Mouse (Mus musculus) splenic B cell, adult 2 months (primary cell): Measurements from ENCODE around the gene Vcp.
"Not testable (repeated sequence)": the region's sequence is repeated elsewhere in the genome, so short reads cannot be mapped to it uniquely, and the experiment has no call there.

ENCODE experiments used
- DNase-seq: peaks from one replicate; pipeline ENCODE4 v3.0.0-alpha.2; 2011; ENCODE audit warnings: low read depth, low spot score
- H3K27me3 ChIP-seq: 2 replicates; pipeline ENCODE4 v1.6.1; 2012; ENCODE audit warnings: mild to moderate bottlenecking, low read length, moderate library complexity, mixed read lengths; ENCODE audit not compliant: control insufficient read depth, poor library complexity, insufficient read depth, severe bottlenecking
- H3K36me3 ChIP-seq: 2 replicates; pipeline ENCODE4 v1.6.1; 2012; ENCODE audit warnings: mild to moderate bottlenecking, low read length, moderate library complexity, mixed read lengths; ENCODE audit not compliant: control insufficient read depth, poor library complexity, insufficient read depth, severe bottlenecking

Gene Vcp

GRCm38 (mm10) chr4:43018156-43018555 lies 17.8 kb upstream of the Vcp start:
- Histone ChIP-seq H3K27me3 (no peaks in the 10 kb centered on the region), H3K36me3 (peaks cover 17% of the 10 kb centered on the region)
- DNase-seq = no peak

GRCm38 (mm10) chr4:43012091-43012490 lies 11.8 kb upstream of the Vcp start:
- Histone ChIP-seq H3K27me3 (no peaks in the 10 kb centered on the region), H3K36me3 (0 out of 2 replicates have a peak, but pooled peaks cover 3% of the 10 kb centered on the region)
- DNase-seq = no peak

DNA sequence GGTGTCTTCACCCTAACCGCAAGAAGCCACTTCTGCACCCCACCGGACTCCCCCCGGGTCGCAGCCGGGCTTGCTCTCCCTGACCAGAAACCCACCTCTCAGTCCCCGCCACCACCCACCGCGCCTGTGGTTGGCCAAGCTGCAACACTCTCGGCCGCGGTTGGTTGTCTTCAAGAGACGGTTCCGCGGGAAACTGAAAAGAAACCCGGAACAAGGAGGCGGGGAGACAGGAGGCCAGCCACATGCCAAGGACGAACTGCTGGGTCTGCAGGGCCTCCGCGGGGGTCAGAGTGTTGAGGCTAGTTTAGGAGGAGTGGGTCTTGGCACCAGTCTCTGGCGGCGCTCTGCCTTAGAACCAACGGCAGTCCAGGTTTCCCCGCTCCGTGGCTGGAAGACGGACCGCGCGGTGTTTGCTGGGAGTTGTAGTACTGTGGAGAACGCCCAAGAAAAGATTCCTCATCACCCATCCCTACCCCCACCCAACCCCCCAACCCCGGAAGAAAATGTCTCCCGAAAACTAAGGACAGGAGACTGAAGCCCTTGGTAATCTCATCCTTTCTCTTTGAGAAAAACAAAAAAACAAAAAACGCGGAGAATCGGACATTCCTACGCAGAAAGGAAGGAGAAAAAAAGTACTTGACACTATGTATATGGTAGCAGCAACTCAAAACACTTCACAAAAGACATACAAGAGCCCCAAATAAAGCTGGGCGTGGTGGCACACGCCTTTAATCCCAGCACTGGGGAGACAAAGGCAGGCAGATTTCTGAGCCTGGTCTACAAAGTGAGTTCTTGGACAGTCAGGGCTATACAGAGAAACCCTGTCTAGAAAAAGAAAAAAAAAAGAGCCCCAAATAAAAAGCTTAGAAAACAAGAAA lies 10.1 kb upstream of the Vcp start, which contains the start of gene Fancg:
TSS of gene Fancg (minus strand) at position 346 of the 878 bp plus-strand sequence.
- no peaks in the 10 kb centered on the region for H3K27me3 ChIP-seq
- peak; percentile 67 for DNase-seq
- no peaks in the 10 kb centered on the region for H3K36me3 ChIP-seq

DNA sequence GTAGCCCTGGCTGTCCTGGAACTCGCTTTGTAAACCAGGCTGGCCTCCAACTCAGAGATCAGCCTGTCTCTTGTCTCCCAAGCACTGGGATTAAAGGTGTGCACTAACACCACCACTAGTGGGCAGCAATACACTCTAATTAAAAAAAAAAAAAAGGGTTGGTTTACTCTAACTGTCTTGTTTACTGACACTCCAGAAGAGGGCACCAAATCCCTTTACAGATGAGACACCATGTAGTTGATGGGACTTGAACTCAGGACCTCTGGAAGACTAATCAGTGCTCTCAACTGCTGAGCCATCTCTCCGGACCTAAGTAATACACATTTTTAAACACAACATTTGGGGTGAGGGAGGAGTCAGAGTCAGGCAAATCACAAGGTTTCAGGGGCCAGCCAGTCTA lies 5.5 kb upstream of the Vcp start:
- Histone ChIP-seq H3K36me3 (peaks cover 2% of the 10 kb centered on the region; the same call in 1 of the 2 replicates), H3K27me3 (no peaks in the 10 kb centered on the region)
- peak; percentile 79 for DNase-seq

DNA sequence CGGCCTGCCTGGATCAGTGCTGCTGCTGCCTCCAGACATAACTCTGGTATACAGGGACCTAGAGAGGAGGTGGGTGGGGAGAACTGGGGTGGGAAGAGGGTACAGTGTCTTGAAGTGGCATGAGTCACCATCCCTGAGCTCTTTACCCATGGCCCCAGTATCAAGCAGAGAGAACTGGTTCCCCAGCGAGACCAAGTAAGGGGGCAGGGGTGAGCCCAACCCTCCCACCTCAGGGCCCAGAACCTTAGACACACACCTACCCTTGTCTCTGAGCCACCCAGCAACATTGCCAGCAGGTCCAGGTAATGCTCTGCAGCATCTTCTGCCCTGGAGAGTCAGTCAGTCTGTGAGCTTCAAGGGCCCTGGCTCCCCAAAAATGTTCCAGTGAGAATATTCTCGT lies 4.6 kb upstream of the Vcp start:
- Histone ChIP-seq H3K27me3 (no peaks in the 10 kb centered on the region), H3K36me3 (peaks cover 2% of the 10 kb centered on the region; the same call in 1 of the 2 replicates)
- no peak for DNase-seq

GRCm38 (mm10) chr4:43002756-43003439 lies 2.6 kb upstream of the Vcp start:
- Histone ChIP-seq H3K27me3 (no peaks in the 10 kb centered on the region), H3K36me3 (peaks cover 2% of the 10 kb centered on the region; the same call in 1 of the 2 replicates)
- DNase-seq = no peak

GRCm38 (mm10) chr4:43001272-43001671 lies 965 bp upstream of the Vcp start:
- DNase-seq = no peak
- Histone ChIP-seq H3K27me3 (no peaks in the 10 kb centered on the region), H3K36me3 (peaks cover 2% of the 10 kb centered on the region; the same call in 1 of the 2 replicates)

DNA sequence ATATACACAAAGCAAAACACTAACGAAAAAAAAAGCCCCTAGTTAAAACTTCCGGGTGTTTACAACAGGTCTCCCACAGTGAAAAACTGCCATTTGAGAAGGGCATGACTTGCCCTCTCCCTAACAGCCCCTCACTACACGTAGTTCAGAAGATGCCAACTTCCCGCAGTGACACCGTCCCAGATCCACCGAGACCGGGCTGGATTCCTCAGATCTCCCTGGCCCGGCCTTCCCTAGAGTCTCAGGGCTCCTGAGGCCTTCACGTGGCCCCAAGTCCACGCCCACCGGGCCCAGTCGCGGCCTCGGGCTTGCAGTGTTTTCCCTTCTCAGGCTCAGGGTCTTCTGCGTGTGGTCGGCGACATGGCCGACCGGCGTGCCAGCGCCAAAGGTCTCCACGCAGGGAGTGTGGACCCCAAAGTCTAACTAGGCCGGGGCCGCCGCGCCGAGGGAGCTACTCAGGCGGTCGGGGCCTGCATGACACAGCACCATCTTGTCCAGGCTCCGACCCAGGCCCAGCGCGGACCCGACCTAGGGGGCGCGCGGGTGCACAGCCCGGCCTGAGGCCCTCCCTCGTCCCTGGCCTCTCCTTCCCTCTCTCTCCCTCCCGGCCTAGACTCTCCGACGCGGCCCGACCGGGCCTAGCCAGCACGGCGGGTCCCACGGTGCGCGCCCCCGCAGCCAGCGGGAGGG lies 711 bp downstream of the Vcp start:
- DNase-seq = peak; percentile 62
- Histone ChIP-seq H3K27me3 (no peaks in the 10 kb centered on the region), H3K36me3 (peaks cover 3% of the 10 kb centered on the region; the same call in 1 of the 2 replicates)

- H3K27me3 ChIP-seq = no peaks in the 10 kb centered on the region
- peaks cover 10% of the 10 kb centered on the region for H3K36me3 ChIP-seq
- DNase-seq = no peak
These were observed 2.3 kb downstream of the Vcp start for GRCm38 (mm10) chr4:42998022-42998421.

- peak; percentile 34 for DNase-seq
- Histone ChIP-seq H3K36me3 (peaks cover 25% of the 10 kb centered on the region), H3K27me3 (no peaks in the 10 kb centered on the region)
These were observed 12.0 kb downstream of the Vcp start for GRCm38 (mm10) chr4:42988296-42988695.

DNA sequence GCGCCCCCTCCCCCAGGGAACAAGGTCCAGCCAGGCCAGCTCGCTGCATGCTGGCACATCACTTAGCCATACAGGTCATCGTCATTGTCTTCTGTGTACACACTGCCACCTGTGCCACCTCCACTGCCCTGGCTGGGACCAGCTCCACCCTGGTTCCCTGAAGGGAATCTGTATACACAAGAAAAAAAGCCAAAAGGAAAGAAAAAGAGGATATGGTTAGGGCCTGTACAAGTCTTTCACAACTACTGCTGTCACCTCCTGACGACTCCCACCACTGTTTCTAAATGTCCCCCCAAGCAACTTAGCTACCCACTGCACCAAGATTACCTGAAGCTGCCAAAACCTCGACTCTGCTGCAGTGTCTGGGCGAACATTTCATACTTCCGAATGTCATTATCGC lies 19.8 kb downstream of the Vcp start:
- peaks cover 20% of the 10 kb centered on the region for H3K36me3 ChIP-seq
- not testable (repeated sequence) for DNase-seq, H3K27me3 ChIP-seq

- DNase-seq = peak; percentile 47
- Histone ChIP-seq H3K27me3 (no peaks in the 10 kb centered on the region), H3K36me3 (peaks cover 12% of the 10 kb centered on the region; the same call in 1 of the 2 replicates)
These were observed 22.2 kb downstream of the Vcp start for GRCm38 (mm10) chr4:42978062-42978461.

DNA sequence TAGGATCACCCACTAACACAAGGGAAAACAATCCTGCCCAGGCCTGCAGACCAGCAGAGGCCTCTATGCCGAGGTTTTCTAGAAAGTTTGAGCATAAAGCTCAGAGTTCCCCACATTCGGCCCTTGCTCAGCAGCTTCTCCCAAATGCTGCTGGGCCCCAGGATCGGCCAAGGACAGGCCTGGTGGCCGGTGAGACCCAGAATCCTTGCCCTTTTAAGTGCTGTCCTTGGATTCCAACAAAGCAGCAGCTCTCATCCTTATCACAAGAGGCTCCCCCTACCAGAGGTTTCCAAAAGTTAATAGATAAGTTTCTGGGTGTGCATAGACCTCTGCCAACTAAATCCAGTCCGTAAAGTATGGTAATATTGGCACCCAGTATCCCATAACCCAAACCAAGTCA lies 26.4 kb downstream of the Vcp start:
- no peaks in the 10 kb centered on the region for H3K27me3 ChIP-seq
- H3K36me3 ChIP-seq = peaks cover under 1% of the 10 kb centered on the region; the same call in 1 of the 2 replicates
- no peak for DNase-seq

GRCm38 (mm10) chr4:42972952-42973351 lies 27.4 kb downstream of the Vcp start:
- DNase-seq = no peak
- no peaks in the 10 kb centered on the region for H3K27me3 ChIP-seq
- H3K36me3 ChIP-seq = no peaks in the 10 kb centered on the region
